Mouse (Mus musculus): ENCODE data around the gene Vrk1. TPM values are rescaled to one million over a fixed set of nuclear protein-coding genes. Genes with fewer than 3 reads are reported as not detected.

Vrk1 gene
- polyA plus RNA-seq, 1 experiment: 65.8 TPM

- no peaks in the 10 kb centered on the region for H3K4me1 ChIP-seq (ENCODE audit: control insufficient read depth, insufficient read depth, low read length)
- H3K4me3 ChIP-seq (replicated peaks; ENCODE audit: control insufficient read depth, low read depth, low read length): no peak overlapping the region
- TF ChIP-seq CTCF (IDR thresholded peaks at IDR 0.05; ENCODE audit: control insufficient read depth, insufficient read depth, low read length) (no peak), POLR2A (IDR thresholded peaks at IDR 0.05; ENCODE audit: borderline replicate concordance, control insufficient read depth, low read depth, low read length) (no peak)
- no peak overlapping the region for H3K27ac ChIP-seq (ENCODE audit: control insufficient read depth, insufficient read depth, low read depth, low read length, poor library complexity)
- 86% methylated on average over 9 of the region's 9 CpGs for WGBS
Observed at GRCm38 (mm10) chr12:106094827-106095226, 84.8 kb downstream of the Vrk1 start.

GRCm38 (mm10) chr12:106102003-106102402 lies 92.0 kb downstream of the Vrk1 start:
- WGBS: 93% methylated on average over 6 of the region's 6 CpGs
- no peak overlapping the region for H3K27ac ChIP-seq (ENCODE audit: control insufficient read depth, insufficient read depth, low read depth, low read length, poor library complexity)
- no peaks in the 10 kb centered on the region for H3K4me1 ChIP-seq (ENCODE audit: control insufficient read depth, insufficient read depth, low read length)
- no peak for TF ChIP-seq CTCF (IDR thresholded peaks at IDR 0.05; ENCODE audit: control insufficient read depth, insufficient read depth, low read length)
- no peak for TF ChIP-seq POLR2A (IDR thresholded peaks at IDR 0.05; ENCODE audit: borderline replicate concordance, control insufficient read depth, low read depth, low read length)
- no peak overlapping the region for H3K4me3 ChIP-seq (replicated peaks; ENCODE audit: control insufficient read depth, low read depth, low read length)

GRCm38 (mm10) chr12:106102726-106103643 lies 93.0 kb downstream of the Vrk1 start:
- Histone ChIP-seq H3K4me3 (replicated peaks; ENCODE audit: control insufficient read depth, low read depth, low read length) (no peak overlapping the region), H3K27ac (ENCODE audit: control insufficient read depth, insufficient read depth, low read depth, low read length, poor library complexity) (no peak overlapping the region), H3K4me1 (ENCODE audit: control insufficient read depth, insufficient read depth, low read length) (no peaks in the 10 kb centered on the region)
- WGBS: 70% methylated on average over 16 of the region's 16 CpGs
- no peak for TF ChIP-seq CTCF (IDR thresholded peaks at IDR 0.05; ENCODE audit: control insufficient read depth, insufficient read depth, low read length)
- TF ChIP-seq POLR2A (IDR thresholded peaks at IDR 0.05; ENCODE audit: borderline replicate concordance, control insufficient read depth, low read depth, low read length): no peak

GRCm38 (mm10) chr12:106107272-106107671 lies 97.2 kb downstream of the Vrk1 start:
- WGBS: 87% methylated on average over 14 of the region's 14 CpGs
- Histone ChIP-seq H3K4me1 (ENCODE audit: control insufficient read depth, insufficient read depth, low read length) (no peaks in the 10 kb centered on the region), H3K27ac (ENCODE audit: control insufficient read depth, insufficient read depth, low read depth, low read length, poor library complexity) (no peak overlapping the region), H3K4me3 (replicated peaks; ENCODE audit: control insufficient read depth, low read depth, low read length) (no peak overlapping the region)
- TF ChIP-seq POLR2A (IDR thresholded peaks at IDR 0.05; ENCODE audit: borderline replicate concordance, control insufficient read depth, low read depth, low read length): no peak
- no peak for TF ChIP-seq CTCF (IDR thresholded peaks at IDR 0.05; ENCODE audit: control insufficient read depth, insufficient read depth, low read length)

- Histone ChIP-seq H3K4me3 (replicated peaks; ENCODE audit: control insufficient read depth, low read depth, low read length) (no peak overlapping the region), H3K27ac (ENCODE audit: control insufficient read depth, insufficient read depth, low read depth, low read length, poor library complexity) (no peak overlapping the region), H3K4me1 (ENCODE audit: control insufficient read depth, insufficient read depth, low read length) (no peaks in the 10 kb centered on the region)
- 18% methylated on average over 6 of the region's 6 CpGs for WGBS
- no peak for TF ChIP-seq POLR2A (IDR thresholded peaks at IDR 0.05; ENCODE audit: borderline replicate concordance, control insufficient read depth, low read depth, low read length)
- no peak for TF ChIP-seq CTCF (IDR thresholded peaks at IDR 0.05; ENCODE audit: control insufficient read depth, insufficient read depth, low read length)
Observed at GRCm38 (mm10) chr12:106115070-106115891, 105.3 kb downstream of the Vrk1 start.

GRCm38 (mm10) chr12:106115892-106116206 lies 105.8 kb downstream of the Vrk1 start:
- Histone ChIP-seq H3K4me3 (replicated peaks; ENCODE audit: control insufficient read depth, low read depth, low read length) (no peak overlapping the region), H3K4me1 (ENCODE audit: control insufficient read depth, insufficient read depth, low read length) (no peaks in the 10 kb centered on the region), H3K27ac (ENCODE audit: control insufficient read depth, insufficient read depth, low read depth, low read length, poor library complexity) (no peak overlapping the region)
- WGBS: 47% methylated on average over 5 of the region's 5 CpGs
- no peak for TF ChIP-seq POLR2A (IDR thresholded peaks at IDR 0.05; ENCODE audit: borderline replicate concordance, control insufficient read depth, low read depth, low read length)
- TF ChIP-seq CTCF (IDR thresholded peaks at IDR 0.05; ENCODE audit: control insufficient read depth, insufficient read depth, low read length): no peak

GRCm38 (mm10) chr12:106123276-106123675 lies 113.2 kb downstream of the Vrk1 start:
- WGBS: 84% methylated on average over 14 of the region's 14 CpGs
- no peak overlapping the region for H3K4me3 ChIP-seq (replicated peaks; ENCODE audit: control insufficient read depth, low read depth, low read length)
- TF ChIP-seq POLR2A (IDR thresholded peaks at IDR 0.05; ENCODE audit: borderline replicate concordance, control insufficient read depth, low read depth, low read length) (no peak), CTCF (IDR thresholded peaks at IDR 0.05; ENCODE audit: control insufficient read depth, insufficient read depth, low read length) (no peak)
- no peaks in the 10 kb centered on the region for H3K4me1 ChIP-seq (ENCODE audit: control insufficient read depth, insufficient read depth, low read length)
- no peak overlapping the region for H3K27ac ChIP-seq (ENCODE audit: control insufficient read depth, insufficient read depth, low read depth, low read length, poor library complexity)

GRCm38 (mm10) chr12:106124581-106124980 lies 114.6 kb downstream of the Vrk1 start:
- 84% methylated on average over 3 of the region's 3 CpGs for WGBS
- no peaks in the 10 kb centered on the region for H3K4me1 ChIP-seq (ENCODE audit: control insufficient read depth, insufficient read depth, low read length)
- H3K27ac ChIP-seq (ENCODE audit: control insufficient read depth, insufficient read depth, low read depth, low read length, poor library complexity): no peak overlapping the region
- no peak for TF ChIP-seq POLR2A (IDR thresholded peaks at IDR 0.05; ENCODE audit: borderline replicate concordance, control insufficient read depth, low read depth, low read length)
- TF ChIP-seq CTCF (IDR thresholded peaks at IDR 0.05; ENCODE audit: control insufficient read depth, insufficient read depth, low read length): no peak
- H3K4me3 ChIP-seq (replicated peaks; ENCODE audit: control insufficient read depth, low read depth, low read length): no peak overlapping the region

Other genes starting within 250 kb of the Vrk1 start
- gene Papola, start 225.5 kb upstream of the Vrk1 start, polyA plus RNA-seq (2011; ENCODE audit: insufficient read depth, insufficient read length, low replicate concordance, missing spikeins): 37.7 and 61.7 TPM in 2 replicates

All from bone marrow, adult 2 months (tissue).